In the genomic region with DNA sequence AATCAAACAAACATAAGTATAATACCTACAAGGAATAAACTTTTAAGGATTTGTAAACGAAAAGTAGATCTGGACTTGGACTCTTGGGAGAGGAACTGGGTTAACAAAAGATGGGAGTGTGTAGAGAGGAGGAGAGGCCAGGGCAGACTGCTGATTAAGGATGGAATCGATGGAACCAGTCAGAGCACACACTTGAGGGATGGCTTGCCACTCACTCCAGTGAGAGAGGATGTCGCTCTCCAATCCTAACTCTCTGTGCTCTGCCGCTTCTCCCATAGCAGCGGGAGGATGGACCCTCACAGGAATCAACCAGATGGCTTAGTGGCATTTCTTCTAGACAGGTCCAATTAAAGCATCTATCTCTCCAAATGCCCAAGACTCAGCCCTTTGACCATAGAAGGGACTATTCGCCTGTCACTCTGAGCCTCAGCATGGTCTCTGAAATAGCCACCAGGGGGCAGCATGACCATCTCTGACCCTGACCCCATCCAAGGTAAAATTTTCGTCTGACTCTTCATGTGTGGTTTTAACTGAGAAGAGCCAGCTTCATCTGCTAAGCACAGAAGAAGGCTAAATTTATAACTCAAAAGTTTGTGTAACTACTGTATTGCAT, we compare ENCODE assay signal across 8 mouse cellular contexts.
DNase-seq lines count a peak whose midpoint lies in the region; ATAC-seq and TF ChIP-seq lines count a peak whose summit lies in the region.

No protein-coding gene starts in this region.

- no peak overlapping the region for H3K4me3 ChIP-seq in intestine, embryonic 14.5 days (ENCODE audit: low read depth, low read length)
- no peak overlapping the region for H3K4me3 ChIP-seq in intestine, embryonic 16.5 days (ENCODE audit: low read length)
- no peak overlapping the region for H3K4me3 ChIP-seq in E14TG2a.4 (replicated peaks; ENCODE audit: low read length)
- H3K4me3 ChIP-seq in bone marrow, adult 2 months (replicated peaks; ENCODE audit: control insufficient read depth, low read depth, low read length): no peak overlapping the region
- no peak overlapping the region for H3K4me3 ChIP-seq in embryonic fibroblast, embryonic 13.5 days (ENCODE audit: insufficient read depth, low read length)
- no peak overlapping the region for H3K4me3 ChIP-seq in limb, embryonic 14.5 days (replicated peaks; ENCODE audit: low read length)

- DNase-seq in intestine, embryonic 14.5 days (ENCODE audit: low spot score): peak; percentile 60
- peak; percentile 48 for DNase-seq in limb, embryonic 14.5 days (ENCODE audit: low spot score)
- DNase-seq in retina, postnatal 1 day: peak; percentile 71
- DNase-seq in spleen, postnatal 4 days (ENCODE audit: low spot score in 2 of 2): no peak

- WGBS in intestine, embryonic 14.5 days: 46% methylated on average over 7 of the region's 7 CpGs
- WGBS in intestine, embryonic 16.5 days: 50% methylated on average over 7 of the region's 7 CpGs
- 56% methylated on average over 7 of the region's 7 CpGs for WGBS in bone marrow, adult 2 months
- WGBS in limb, embryonic 14.5 days: 51% methylated on average over 7 of the region's 7 CpGs

- no peak for TF ChIP-seq POLR2A in bone marrow, adult 2 months (IDR thresholded peaks at IDR 0.05; ENCODE audit: borderline replicate concordance, control insufficient read depth, low read depth, low read length)
- TF ChIP-seq POLR2A in embryonic fibroblast, embryonic 13.5 days (IDR thresholded peaks at IDR 0.05; ENCODE audit: low read depth, low read length): no peak
- no peak for TF ChIP-seq POLR2A in limb, embryonic 14.5 days (IDR thresholded peaks at IDR 0.05; ENCODE audit: borderline replicate concordance, extremely low read depth, insufficient read depth, insufficient read length)

- H3K27ac ChIP-seq in intestine, embryonic 14.5 days (ENCODE audit: low read depth): no peak overlapping the region
- no peak overlapping the region for H3K27ac ChIP-seq in intestine, embryonic 16.5 days (ENCODE audit: low read length)
- H3K27ac ChIP-seq in bone marrow, adult 2 months (ENCODE audit: control insufficient read depth, insufficient read depth, low read depth, low read length, poor library complexity): no peak overlapping the region
- H3K27ac ChIP-seq in embryonic fibroblast, embryonic 13.5 days (ENCODE audit: insufficient read depth, low read length): no peak overlapping the region
- H3K27ac ChIP-seq in limb, embryonic 14.5 days (replicated peaks; ENCODE audit: low read depth, low read length): no peak overlapping the region

- H3K9ac ChIP-seq in intestine, embryonic 14.5 days (ENCODE audit: low read length): no peak overlapping the region
- no peak overlapping the region for H3K9ac ChIP-seq in intestine, embryonic 16.5 days (ENCODE audit: low read depth, low read length)
- no peak overlapping the region for H3K9ac ChIP-seq in limb, embryonic 14.5 days (ENCODE audit: low read depth, low read length, severe bottlenecking)

- H3K4me2 ChIP-seq in intestine, embryonic 14.5 days (ENCODE audit: low read length): no peak overlapping the region
- H3K4me2 ChIP-seq in intestine, embryonic 16.5 days (ENCODE audit: low read depth, low read length): no peak overlapping the region
- H3K4me2 ChIP-seq in limb, embryonic 14.5 days (replicated peaks; ENCODE audit: low read depth, low read length, severe bottlenecking): no peak overlapping the region

- no peaks in the 10 kb centered on the region for H3K27me3 ChIP-seq in intestine, embryonic 14.5 days (replicated peaks; ENCODE audit: control insufficient read depth, insufficient read depth, low read length)
- no peaks in the 10 kb centered on the region for H3K27me3 ChIP-seq in intestine, embryonic 16.5 days (replicated peaks; ENCODE audit: control insufficient read depth, insufficient read depth, low read length)
- no peaks in the 10 kb centered on the region for H3K27me3 ChIP-seq in E14TG2a.4 (ENCODE audit: insufficient read depth, low read length)
- no peaks in the 10 kb centered on the region for H3K27me3 ChIP-seq in limb, embryonic 14.5 days (ENCODE audit: control insufficient read depth, insufficient read depth, low read length)

- no peaks in the 10 kb centered on the region for H3K4me1 ChIP-seq in intestine, embryonic 14.5 days (replicated peaks; ENCODE audit: control insufficient read depth, insufficient read depth, low read length)
- no peaks in the 10 kb centered on the region for H3K4me1 ChIP-seq in intestine, embryonic 16.5 days (ENCODE audit: control insufficient read depth, insufficient read depth, low read length)
- peaks cover 23% of the 10 kb centered on the region for H3K4me1 ChIP-seq in E14TG2a.4 (replicated peaks; ENCODE audit: low read depth, low read length)
- H3K4me1 ChIP-seq in bone marrow, adult 2 months (ENCODE audit: control insufficient read depth, insufficient read depth, low read length): no peaks in the 10 kb centered on the region
- H3K4me1 ChIP-seq in embryonic fibroblast, embryonic 13.5 days (ENCODE audit: control insufficient read depth, insufficient read depth, low read length): no peaks in the 10 kb centered on the region
- H3K4me1 ChIP-seq in limb, embryonic 14.5 days (ENCODE audit: control insufficient read depth, insufficient read depth, low read length): no peaks in the 10 kb centered on the region

- no peak for ATAC-seq in intestine, embryonic 14.5 days (replicated peaks; ENCODE audit: low FRiP score, low TSS enrichment, low read depth)
- ATAC-seq in intestine, embryonic 16.5 days: no peak
- ATAC-seq in limb, embryonic 14.5 days (ENCODE audit: low FRiP score, low read depth): 0 out of 2 replicates have a peak, but pooled peaks have one; percentile 53

- TF ChIP-seq CTCF in E14TG2a.4 (conservative IDR thresholded peaks at IDR 0.05; ENCODE audit: low read length): peak; percentile 73
- peak; percentile 60 for TF ChIP-seq CTCF in bone marrow, adult 2 months (IDR thresholded peaks at IDR 0.05; ENCODE audit: control insufficient read depth, insufficient read depth, low read length)
- TF ChIP-seq CTCF in embryonic fibroblast, embryonic 13.5 days (IDR thresholded peaks at IDR 0.05; ENCODE audit: borderline replicate concordance, insufficient read depth, low read length): peak; percentile 36; the same call in 1 of the 2 replicates

- H3K36me3 ChIP-seq in intestine, embryonic 14.5 days (ENCODE audit: control insufficient read depth, insufficient read depth, low read length): no peaks in the 10 kb centered on the region
- no peaks in the 10 kb centered on the region for H3K36me3 ChIP-seq in intestine, embryonic 16.5 days (ENCODE audit: control insufficient read depth, insufficient read depth, low read length)
- H3K36me3 ChIP-seq in E14TG2a.4 (ENCODE audit: insufficient read depth, low read length): no peaks in the 10 kb centered on the region
- no peaks in the 10 kb centered on the region for H3K36me3 ChIP-seq in limb, embryonic 14.5 days (ENCODE audit: control insufficient read depth, insufficient read depth, low read length)

- no peaks in the 10 kb centered on the region for H3K9me3 ChIP-seq in intestine, embryonic 14.5 days (ENCODE audit: control insufficient read depth, low read length)
- no peaks in the 10 kb centered on the region for H3K9me3 ChIP-seq in intestine, embryonic 16.5 days (ENCODE audit: control insufficient read depth, low read length)
- no peaks in the 10 kb centered on the region for H3K9me3 ChIP-seq in E14TG2a.4 (ENCODE audit: low read length)
- no peaks in the 10 kb centered on the region for H3K9me3 ChIP-seq in limb, embryonic 14.5 days (ENCODE audit: control insufficient read depth, low read length)

Comparison
In these comparisons a context has a peak if more than half of its experiments do, and no peak if none do; other contexts are left out.
1. DNase-seq: peak in intestine, embryonic 14.5 days (single experiment), limb, embryonic 14.5 days (single experiment) and retina, postnatal 1 day (single experiment); none in spleen, postnatal 4 days (0 of 2).
2. Peak in every context shown above with its lines, with median percentiles within 50 percentile points of each other: CTCF ChIP-seq.